Mouse (Mus musculus) neural tube, embryonic 11.5 days (tissue): ENCODE data around the gene Marc2. TPM values are rescaled to one million over a fixed set of nuclear protein-coding genes. Genes with fewer than 3 reads are reported as not detected.

Source experiments
- ATAC-seq: fragments of 200-750 bp; cut with Nextera tagmentation; 2 replicates; pipeline ENCODE4 v1.8.0; 2017; ENCODE audit warnings: moderate number of reproducible peaks, mild to moderate bottlenecking, moderate TSS enrichment, moderate library complexity; ENCODE audit not compliant: insufficient read depth, low FRiP score, low TSS enrichment
- DNase-seq: peaks from one replicate; pipeline ENCODE4 v3.0.0-alpha.2; 2015; ENCODE audit warnings: low spot score
- H3K27ac ChIP-seq: fragments of 300-500 bp; sonication (generic); 2 replicates; pipeline ENCODE4 v1.5.1; 2014; ENCODE audit warnings: low read depth, mild to moderate bottlenecking, low read length
- H3K27me3 ChIP-seq: fragments of 300-500 bp; sonication (generic); 2 replicates; pipeline ENCODE4 v1.6.1; 2014; ENCODE audit warnings: mild to moderate bottlenecking, low read length, mixed read lengths; ENCODE audit not compliant: control insufficient read depth, insufficient read depth
- H3K36me3 ChIP-seq: fragments of 300-500 bp; sonication (generic); 2 replicates; pipeline ENCODE4 v1.6.1; 2014; ENCODE audit warnings: mild to moderate bottlenecking, low read length, moderate library complexity, mixed read lengths; ENCODE audit not compliant: control insufficient read depth, insufficient read depth
- H3K4me1 ChIP-seq: fragments of 300-500 bp; sonication (generic); 2 replicates; pipeline ENCODE4 v1.6.1; 2014; ENCODE audit warnings: low read length, mixed read lengths; ENCODE audit not compliant: control insufficient read depth, insufficient read depth
- H3K4me2 ChIP-seq: fragments of 300-500 bp; sonication (generic); 2 replicates; pipeline ENCODE4 v1.6.1; 2014; ENCODE audit warnings: low read depth, mild to moderate bottlenecking, moderate library complexity
- H3K4me3 ChIP-seq: fragments of 300-500 bp; sonication (generic); 2 replicates; pipeline ENCODE4 v1.5.1; 2014; ENCODE audit warnings: low read depth, low read length
- H3K9ac ChIP-seq: fragments of 300-500 bp; sonication (generic); 2 replicates; pipeline ENCODE4 v1.6.1; 2014; ENCODE audit warnings: mild to moderate bottlenecking, low read length
- H3K9me3 ChIP-seq: fragments of 300-500 bp; sonication (generic); 2 replicates; pipeline ENCODE4 v1.6.1; 2016; ENCODE audit warnings: low read length; ENCODE audit not compliant: control insufficient read depth
- WGBS: fragments of 180-500 bp; shearing (Covaris S2); extraction: QIAGEN DNeasy Blood & Tissue Kit; methylation state at CpG from one replicate; pipeline ENCODE4 v1.1.7; 2014; 5-methylcytosine and 5-hydroxymethylcytosine counted together
- polyA plus RNA-seq: library from polyadenylated mRNA; unstranded; fragments of >200 nt; fragmentation: Nextera tagmentation; extraction: Ambion mirVana; gene quantifications from 2 replicates; pipeline ENCODE4 v1.2.1, GENCODE M21; 2014

The Marc2 gene
- polyA plus RNA-seq, 1 experiment from 2014 or later: 106 TPM

- Histone ChIP-seq H3K4me2 (no peak overlapping the region), H3K27ac (no peak overlapping the region), H3K9me3 (no peaks in the 10 kb centered on the region), H3K9ac (no peak overlapping the region), H3K27me3 (0 out of 2 replicates have a peak, but pooled peaks cover 2% of the 10 kb centered on the region), H3K4me1 (peaks cover 3% of the 10 kb centered on the region), H3K4me3 (no peak overlapping the region), H3K36me3 (no peaks in the 10 kb centered on the region)
- DNase-seq: peak; percentile 1
- ATAC-seq: no peak
- WGBS: 61% methylated on average over 3 of the region's 3 CpGs
These were observed 722 bp upstream of the Marc2 start for GRCm38 (mm10) chr1:184846973-184847372.

DNA sequence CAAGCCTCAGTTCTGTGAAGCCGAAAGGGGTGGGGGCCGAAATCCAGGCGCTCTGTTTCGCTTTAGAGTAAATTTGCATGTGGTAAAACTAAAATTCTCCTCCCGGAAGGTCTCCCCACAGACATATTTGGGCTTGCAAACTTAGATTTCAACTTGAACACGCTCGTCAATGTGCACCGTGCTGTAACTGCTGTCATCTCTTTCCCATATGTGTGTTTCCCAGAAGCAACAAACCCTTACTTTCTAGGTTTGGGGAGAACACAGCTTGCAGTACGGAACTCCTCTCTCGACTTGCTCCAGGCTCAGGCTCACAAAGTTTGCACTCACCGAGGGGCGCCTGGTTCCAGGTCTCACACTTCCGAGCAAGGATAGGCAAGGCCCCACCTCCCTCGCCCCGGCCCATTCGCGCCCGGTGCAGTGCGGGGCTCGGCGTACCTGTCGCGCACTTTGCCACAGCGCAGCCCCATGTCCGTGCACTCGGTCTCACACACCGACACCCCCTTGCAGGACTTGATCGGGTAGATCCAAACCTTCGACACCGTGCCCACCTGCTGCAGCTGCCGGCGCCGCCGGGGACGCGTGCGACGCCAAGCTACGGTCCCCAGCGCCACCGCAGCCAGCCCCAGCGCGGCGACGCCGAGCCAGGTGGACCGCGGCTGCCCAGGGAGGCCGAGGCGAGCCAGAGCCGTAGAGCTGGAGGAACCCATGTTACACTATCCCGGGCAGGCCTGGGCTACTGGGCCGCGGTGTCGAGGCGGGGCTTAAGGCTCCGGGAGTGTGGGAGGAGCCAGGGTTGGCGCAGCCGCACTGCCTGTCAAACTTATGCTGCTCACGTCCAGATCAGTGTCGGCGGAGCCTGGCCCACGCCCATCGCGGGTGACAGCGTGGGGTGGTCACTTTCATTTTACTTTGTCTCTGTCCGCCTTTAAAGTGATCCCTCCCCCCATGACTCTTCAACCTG is 860 bp downstream of the Marc2 start:
- DNase-seq (peak; percentile 87), ATAC-seq (peak; percentile 95)
- peak overlapping the region; percentile 85 for H3K9ac ChIP-seq
- H3K27me3 ChIP-seq: 0 out of 2 replicates have a peak, but pooled peaks cover 2% of the 10 kb centered on the region
- 0 out of 2 replicates have a peak overlapping the region, but pooled peaks have one; percentile 27 for H3K27ac ChIP-seq
- H3K36me3 ChIP-seq: no peaks in the 10 kb centered on the region
- peak overlapping the region; percentile 81 for H3K4me3 ChIP-seq
- under 1% methylated on average over 67 of the region's 67 CpGs for WGBS
- H3K9me3 ChIP-seq: no peaks in the 10 kb centered on the region
- H3K4me1 ChIP-seq: peaks cover 3% of the 10 kb centered on the region
- H3K4me2 ChIP-seq: peak overlapping the region; percentile 90

GRCm38 (mm10) chr1:184844326-184845066 is 1.8 kb downstream of the Marc2 start:
- Histone ChIP-seq H3K9ac (no peak overlapping the region; the same call in 1 of the 2 replicates), H3K4me1 (peaks cover 3% of the 10 kb centered on the region), H3K27me3 (0 out of 2 replicates have a peak, but pooled peaks cover 2% of the 10 kb centered on the region), H3K36me3 (no peaks in the 10 kb centered on the region), H3K9me3 (no peaks in the 10 kb centered on the region), H3K27ac (no peak overlapping the region), H3K4me3 (peak overlapping the region; percentile 81), H3K4me2 (peak overlapping the region; percentile 90)
- no peak for ATAC-seq
- WGBS: 23% methylated on average over 15 of the region's 15 CpGs
- DNase-seq: peak; percentile 11

DNA sequence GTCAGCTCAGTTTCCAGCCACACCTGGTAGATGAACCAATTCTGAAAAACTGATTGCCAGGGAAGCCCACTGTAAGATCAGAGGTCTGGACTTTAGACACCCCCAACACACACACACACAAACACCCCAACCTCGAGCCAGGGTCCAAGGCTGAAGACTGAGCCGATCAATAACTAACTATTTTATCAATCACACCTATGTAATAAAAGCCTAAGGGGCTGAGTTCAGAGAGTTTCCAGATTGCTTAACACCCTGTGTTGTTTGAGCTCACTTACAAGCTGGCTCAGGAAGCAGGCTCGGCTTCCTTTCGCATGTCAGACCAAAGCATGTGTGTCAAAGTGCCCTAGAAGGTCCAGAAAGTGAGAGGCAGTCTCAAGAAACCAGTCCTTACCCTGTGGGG is 8.6 kb downstream of the Marc2 start:
- H3K9me3 ChIP-seq: no peaks in the 10 kb centered on the region
- 82% methylated on average over 4 of the region's 4 CpGs for WGBS

GRCm38 (mm10) chr1:184836350-184836749 is 9.9 kb downstream of the Marc2 start:
- H3K9me3 ChIP-seq: no peaks in the 10 kb centered on the region
- H3K4me3 ChIP-seq: no peak overlapping the region
- no peak overlapping the region for H3K27ac ChIP-seq
- DNase-seq (no peak), ATAC-seq (no peak)
- H3K4me1 ChIP-seq: no peaks in the 10 kb centered on the region
- no peaks in the 10 kb centered on the region for H3K27me3 ChIP-seq
- H3K36me3 ChIP-seq: no peaks in the 10 kb centered on the region; the same call in 1 of the 2 replicates
- 78% methylated on average over 5 of the region's 5 CpGs for WGBS
- H3K4me2 ChIP-seq: no peak overlapping the region
- H3K9ac ChIP-seq: no peak overlapping the region

More for the DNA sequence above, 8.6 kb downstream of the Marc2 start:
- DNase-seq (no peak), ATAC-seq (no peak)
- Histone ChIP-seq H3K9ac (no peak overlapping the region), H3K4me1 (no peaks in the 10 kb centered on the region), H3K27me3 (no peaks in the 10 kb centered on the region), H3K4me3 (no peak overlapping the region), H3K36me3 (no peaks in the 10 kb centered on the region; the same call in 1 of the 2 replicates), H3K27ac (no peak overlapping the region), H3K4me2 (no peak overlapping the region)

DNA sequence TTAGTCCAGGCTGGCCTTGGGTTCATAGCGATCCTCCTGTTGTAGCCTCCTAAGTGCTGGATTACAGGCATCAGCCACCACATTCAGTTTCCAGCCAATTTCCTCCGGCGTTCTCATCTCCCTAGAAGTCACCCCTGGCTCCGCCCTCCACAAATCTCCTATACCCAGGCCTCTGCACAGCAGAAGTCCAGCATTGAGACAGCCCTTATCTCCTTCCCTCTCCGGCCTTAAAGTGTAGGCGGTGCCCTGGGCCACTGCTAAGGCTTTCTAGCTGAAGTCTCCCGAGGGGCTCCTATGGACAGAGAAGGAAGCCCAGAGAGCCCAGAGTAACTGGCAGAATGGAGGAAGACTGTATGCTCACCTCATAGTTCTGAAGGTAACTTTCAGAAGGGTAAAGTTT is 12.8 kb downstream of the Marc2 start:
- H3K9me3 ChIP-seq: no peaks in the 10 kb centered on the region
- H3K4me3 ChIP-seq: no peak overlapping the region
- WGBS: 88% methylated on average over 7 of the region's 7 CpGs

DNA sequence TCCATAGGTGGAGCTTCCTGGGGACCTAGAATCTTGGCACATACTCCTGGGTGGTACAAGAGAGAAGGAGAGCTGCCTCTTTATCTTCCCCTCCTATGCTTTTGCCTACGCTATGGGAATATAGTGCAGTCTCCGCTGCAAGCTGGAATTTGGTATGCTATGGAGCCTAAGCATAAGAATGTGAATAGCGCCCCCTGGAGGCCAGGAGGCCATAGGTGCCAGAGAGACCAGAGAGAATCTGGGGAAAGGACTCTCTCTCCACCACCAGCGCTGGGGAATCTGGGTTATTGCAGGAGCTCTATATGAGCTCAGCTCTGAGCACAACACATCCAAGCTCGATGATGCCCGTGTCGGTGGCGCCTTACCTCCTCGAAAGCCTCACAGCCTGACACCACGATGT is 14.0 kb downstream of the Marc2 start:
- Histone ChIP-seq H3K27me3 (no peaks in the 10 kb centered on the region), H3K9me3 (no peaks in the 10 kb centered on the region), H3K9ac (no peak overlapping the region), H3K4me2 (no peak overlapping the region), H3K4me1 (no peaks in the 10 kb centered on the region), H3K36me3 (no peaks in the 10 kb centered on the region; the same call in none of the 2 replicates), H3K27ac (no peak overlapping the region), H3K4me3 (no peak overlapping the region)
- WGBS: 87% methylated on average over 10 of the region's 10 CpGs
- ATAC-seq (no peak), DNase-seq (no peak)

More for the DNA sequence above, 12.8 kb downstream of the Marc2 start:
- Histone ChIP-seq H3K27ac (no peak overlapping the region), H3K9ac (no peak overlapping the region), H3K4me1 (no peaks in the 10 kb centered on the region), H3K4me2 (no peak overlapping the region), H3K36me3 (no peaks in the 10 kb centered on the region; the same call in none of the 2 replicates), H3K27me3 (no peaks in the 10 kb centered on the region)
- ATAC-seq (no peak), DNase-seq (no peak)

- WGBS: 92% methylated on average over 8 of the region's 8 CpGs
- Histone ChIP-seq H3K4me3 (no peak overlapping the region), H3K9ac (no peak overlapping the region), H3K4me2 (no peak overlapping the region), H3K36me3 (no peaks in the 10 kb centered on the region; the same call in none of the 2 replicates), H3K27ac (no peak overlapping the region), H3K4me1 (no peaks in the 10 kb centered on the region), H3K9me3 (no peaks in the 10 kb centered on the region), H3K27me3 (no peaks in the 10 kb centered on the region)
- no peak for DNase-seq
- ATAC-seq: no peak
These were observed 16.4 kb downstream of the Marc2 start for GRCm38 (mm10) chr1:184829897-184830296.
